Mouse (Mus musculus): ENCODE results near the gene Rgs10. TPM values are rescaled to one million over a fixed set of nuclear protein-coding genes. Genes with fewer than 3 reads are reported as not detected.
A peak's percentile ranks its signal among the peaks of the same experiment; 100 is the strongest.

Gene Rgs10
- total RNA-seq, 2 experiments from 2014 or later: 43.4 to 44.1 TPM

- Histone ChIP-seq H3K4me3 (no peak overlapping the region), H3K27ac (no peak overlapping the region)
- DNase-seq (ENCODE audit: low spot score in 2 of 2): no peak
- no peak for TF ChIP-seq CTCF (conservative IDR thresholded peaks at IDR 0.05)
These were observed 59.4 kb downstream of the Rgs10 start for GRCm38 (mm10) chr7:128359164-128359563.

GRCm38 (mm10) chr7:128358741-128359140 lies 59.8 kb downstream of the Rgs10 start:
- no peak overlapping the region for H3K4me3 ChIP-seq
- no peak for TF ChIP-seq CTCF (conservative IDR thresholded peaks at IDR 0.05)
- no peak for DNase-seq (ENCODE audit: low spot score in 2 of 2)

GRCm38 (mm10) chr7:128356868-128357755 lies 61.4 kb downstream of the Rgs10 start:
- peak; percentile 77 for TF ChIP-seq CTCF (conservative IDR thresholded peaks at IDR 0.05)
- DNase-seq (ENCODE audit: low spot score in 2 of 2): no peak

More at GRCm38 (mm10) chr7:128358741-128359140, 59.8 kb downstream of the Rgs10 start:
- H3K27ac ChIP-seq: no peak overlapping the region

GRCm38 (mm10) chr7:128355463-128355862 lies 63.1 kb downstream of the Rgs10 start:
- Histone ChIP-seq H3K4me3 (no peak overlapping the region), H3K27ac (no peak overlapping the region)
- no peak for TF ChIP-seq CTCF (conservative IDR thresholded peaks at IDR 0.05)
- no peak for DNase-seq (ENCODE audit: low spot score in 2 of 2)

More at GRCm38 (mm10) chr7:128356868-128357755, 61.4 kb downstream of the Rgs10 start:
- H3K27ac ChIP-seq: no peak overlapping the region
- no peak overlapping the region for H3K4me3 ChIP-seq

GRCm38 (mm10) chr7:128352721-128353120 lies 65.8 kb downstream of the Rgs10 start:
- no peak for TF ChIP-seq CTCF (conservative IDR thresholded peaks at IDR 0.05)

GRCm38 (mm10) chr7:128351176-128351575 lies 67.4 kb downstream of the Rgs10 start:
- TF ChIP-seq CTCF (conservative IDR thresholded peaks at IDR 0.05): no peak
- DNase-seq (ENCODE audit: low spot score in 2 of 2): no peak
- Histone ChIP-seq H3K27ac (no peak overlapping the region), H3K4me3 (no peak overlapping the region)

More at GRCm38 (mm10) chr7:128352721-128353120, 65.8 kb downstream of the Rgs10 start:
- DNase-seq (ENCODE audit: low spot score in 2 of 2): no peak
- Histone ChIP-seq H3K4me3 (no peak overlapping the region), H3K27ac (no peak overlapping the region)

GRCm38 (mm10) chr7:128350316-128350715 lies 68.2 kb downstream of the Rgs10 start:
- no peak overlapping the region for H3K4me3 ChIP-seq
- H3K27ac ChIP-seq: no peak overlapping the region
- DNase-seq (ENCODE audit: low spot score in 2 of 2): no peak
- TF ChIP-seq CTCF (conservative IDR thresholded peaks at IDR 0.05): no peak

GRCm38 (mm10) chr7:128349751-128350150 lies 68.8 kb downstream of the Rgs10 start:
- no peak for DNase-seq (ENCODE audit: low spot score in 2 of 2)

GRCm38 (mm10) chr7:128348608-128349007 lies 70.0 kb downstream of the Rgs10 start:
- no peak for DNase-seq (ENCODE audit: low spot score in 2 of 2)
- Histone ChIP-seq H3K4me3 (no peak overlapping the region), H3K27ac (no peak overlapping the region)
- peak; percentile 34 for TF ChIP-seq CTCF (conservative IDR thresholded peaks at IDR 0.05)

More at GRCm38 (mm10) chr7:128349751-128350150, 68.8 kb downstream of the Rgs10 start:
- no peak overlapping the region for H3K4me3 ChIP-seq
- H3K27ac ChIP-seq: no peak overlapping the region
- TF ChIP-seq CTCF (conservative IDR thresholded peaks at IDR 0.05): no peak

- no peak for DNase-seq (ENCODE audit: low spot score in 2 of 2)
- Histone ChIP-seq H3K4me3 (no peak overlapping the region), H3K27ac (no peak overlapping the region)
- no peak for TF ChIP-seq CTCF (conservative IDR thresholded peaks at IDR 0.05)
These were observed 71.6 kb downstream of the Rgs10 start for GRCm38 (mm10) chr7:128346991-128347390.

- Histone ChIP-seq H3K27ac (no peak overlapping the region), H3K4me3 (no peak overlapping the region)
- no peak for TF ChIP-seq CTCF (conservative IDR thresholded peaks at IDR 0.05)
- no peak for DNase-seq (ENCODE audit: low spot score in 2 of 2)
These were observed 72.0 kb downstream of the Rgs10 start for GRCm38 (mm10) chr7:128346522-128346921.

GRCm38 (mm10) chr7:128345691-128346090 lies 72.9 kb downstream of the Rgs10 start:
- no peak for DNase-seq (ENCODE audit: low spot score in 2 of 2)
- Histone ChIP-seq H3K4me3 (no peak overlapping the region), H3K27ac (no peak overlapping the region)
- no peak for TF ChIP-seq CTCF (conservative IDR thresholded peaks at IDR 0.05)

GRCm38 (mm10) chr7:128344928-128345653 lies 73.5 kb downstream of the Rgs10 start:
- Histone ChIP-seq H3K4me3 (no peak overlapping the region), H3K27ac (no peak overlapping the region)
- peak; percentile 39 to 81 for DNase-seq (ENCODE audit: low spot score in 2 of 2)
- TF ChIP-seq CTCF (conservative IDR thresholded peaks at IDR 0.05): peak; percentile 100

Data from layer of hippocampus, adult 2 months (tissue).